Mouse (Mus musculus): ENCODE measurements around the gene Gm266. TPM values are rescaled to one million over a fixed set of nuclear protein-coding genes. Genes with fewer than 3 reads are reported as not detected.

Gm266 gene
- 4.5 TPM for polyA plus RNA-seq (2014; fragmentation: Illumina TruSeq; extraction: RNeasy Lipid Tissue Mini Kit (QIAGEN cat#74804))

GRCm38 (mm10) chr12:111485652-111486306 lies at the start of gene Gm266:
Gene Gm266 (minus strand): TSS chr12:111485823.

DNA sequence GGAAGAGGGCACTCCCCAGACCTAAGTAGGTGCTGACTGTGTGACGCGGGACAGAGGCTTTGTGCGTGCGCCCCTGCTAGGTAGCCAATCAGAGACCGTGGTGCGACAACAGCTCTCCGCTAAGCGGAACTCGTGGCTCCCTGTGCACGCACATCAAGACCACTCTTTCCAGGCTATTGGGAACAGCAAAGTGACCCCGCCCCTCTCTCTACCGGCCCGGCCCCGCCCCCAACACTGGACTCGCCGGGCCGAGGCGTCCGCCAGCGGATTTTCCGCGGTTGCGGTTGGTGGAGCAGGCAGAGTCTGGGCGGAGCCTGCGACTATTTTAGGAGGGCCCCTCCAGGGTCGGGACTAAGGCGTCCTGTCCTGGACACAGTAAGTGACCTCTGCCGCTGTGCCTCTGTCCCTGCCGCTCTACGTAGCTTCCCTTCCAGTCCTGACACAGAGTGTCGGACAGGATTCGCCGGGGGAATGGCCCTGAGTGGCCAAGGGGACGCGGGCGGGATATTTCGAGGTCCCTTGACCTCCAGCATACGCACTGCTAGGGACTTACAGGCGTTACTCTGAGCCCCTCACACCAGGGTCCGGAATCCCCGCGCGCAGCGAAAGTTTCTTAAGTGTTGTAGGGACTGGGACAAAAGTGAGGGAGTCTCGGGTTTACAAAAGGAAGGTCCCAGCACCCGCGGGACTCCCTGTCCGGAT lies 43.2 kb downstream of the Gm266 start, which contains the start of gene Tnfaip2:
Gene Tnfaip2 (plus strand): TSS at position 161 of the 702 bp plus-strand sequence.

Other genes starting within 250 kb of the Gm266 start
- gene Amn, start 214.7 kb downstream of the Gm266 start, polyA plus RNA-seq (2014; fragmentation: Illumina TruSeq; extraction: RNeasy Lipid Tissue Mini Kit (QIAGEN cat#74804)): not detected
- gene Cdc42bpb, start 108.1 kb downstream of the Gm266 start, polyA plus RNA-seq (2014; fragmentation: Illumina TruSeq; extraction: RNeasy Lipid Tissue Mini Kit (QIAGEN cat#74804)): 6.0 TPM
- gene Lbhd2, start 79.0 kb downstream of the Gm266 start, polyA plus RNA-seq (2014; fragmentation: Illumina TruSeq; extraction: RNeasy Lipid Tissue Mini Kit (QIAGEN cat#74804)): not detected
- 0.17 TPM for gene Exoc3l4, start 68.8 kb downstream of the Gm266 start, polyA plus RNA-seq (2014; fragmentation: Illumina TruSeq; extraction: RNeasy Lipid Tissue Mini Kit (QIAGEN cat#74804))
- gene Tnfaip2, start 43.4 kb downstream of the Gm266 start, polyA plus RNA-seq (2014; fragmentation: Illumina TruSeq; extraction: RNeasy Lipid Tissue Mini Kit (QIAGEN cat#74804)): 1.5 TPM
- 762 TPM for gene Eif5, start 52.2 kb upstream of the Gm266 start, polyA plus RNA-seq (2014; fragmentation: Illumina TruSeq; extraction: RNeasy Lipid Tissue Mini Kit (QIAGEN cat#74804))
- 248 TPM for gene Mark3, start 88.7 kb upstream of the Gm266 start, polyA plus RNA-seq (2014; fragmentation: Illumina TruSeq; extraction: RNeasy Lipid Tissue Mini Kit (QIAGEN cat#74804))
- gene Ckb, start 186.5 kb upstream of the Gm266 start, polyA plus RNA-seq (2014; fragmentation: Illumina TruSeq; extraction: RNeasy Lipid Tissue Mini Kit (QIAGEN cat#74804)): 1.7 TPM
- gene Trmt61a, start 192.3 kb upstream of the Gm266 start, polyA plus RNA-seq (2014; fragmentation: Illumina TruSeq; extraction: RNeasy Lipid Tissue Mini Kit (QIAGEN cat#74804)): not detected
- gene Bag5, start 227.4 kb upstream of the Gm266 start, polyA plus RNA-seq (2014; fragmentation: Illumina TruSeq; extraction: RNeasy Lipid Tissue Mini Kit (QIAGEN cat#74804)): 32.5 TPM
- 31.3 TPM for gene Apopt1, start 227.4 kb upstream of the Gm266 start, polyA plus RNA-seq (2014; fragmentation: Illumina TruSeq; extraction: RNeasy Lipid Tissue Mini Kit (QIAGEN cat#74804))